Mouse (Mus musculus) heart, adult 2 months (tissue): ENCODE results near the gene Gm867. TPM values are rescaled to one million over a fixed set of nuclear protein-coding genes. Genes with fewer than 3 reads are reported as not detected.

ENCODE experiments used
- DNase-seq, 2 experiments: peaks; one replicate each; pipeline ENCODE4 v3.0.0; 2021
- H3K27ac ChIP-seq: fragments of 200-600 bp; 2 replicates; pipeline ENCODE4 v1.8.1; 2022
- H3K27me3 ChIP-seq: fragments of 200-500 bp; 2 replicates; pipeline ENCODE4 v1.6.1; 2012; ENCODE audit warnings: mild to moderate bottlenecking, low read length, inconsistent platforms, mixed read lengths; ENCODE audit not compliant: control insufficient read depth, insufficient read depth
- H3K36me3 ChIP-seq: fragments of 200-500 bp; 2 replicates; pipeline ENCODE4 v1.6.1; 2012; ENCODE audit warnings: low read length, inconsistent platforms; ENCODE audit not compliant: control insufficient read depth, insufficient read depth
- H3K4me1 ChIP-seq: fragments of 200-500 bp; 2 replicates; pipeline ENCODE4 v1.6.1; 2011; ENCODE audit warnings: low read length; ENCODE audit not compliant: control insufficient read depth, insufficient read depth
- H3K4me3 ChIP-seq: fragments of 200-600 bp; 2 replicates; pipeline ENCODE4 v1.8.1; 2022
- H3K79me2 ChIP-seq: fragments of 200-500 bp; replicated peaks from 2 replicates; pipeline ENCODE4 v1.6.1; 2012; ENCODE audit warnings: mild to moderate bottlenecking, inconsistent platforms, low read length, moderate library complexity, mixed read lengths; ENCODE audit not compliant: control insufficient read depth, insufficient read depth
- H3K9ac ChIP-seq: fragments of 200-500 bp; 2 replicates; pipeline ENCODE4 v1.6.1; 2012; ENCODE audit warnings: low read depth, mild to moderate bottlenecking, control low read depth, inconsistent platforms, low read length, mixed read lengths
- EP300 ChIP-seq: fragments of 200-500 bp; IDR thresholded peaks from 2 replicates; pipeline ENCODE4 v1.6.1; 2011; ENCODE audit warnings: low read depth, low read length, control low read depth; ENCODE audit not compliant: insufficient read depth
- WGBS: fragments of 180-500 bp; shearing (Covaris S2); methylation state at CpG from one replicate; pipeline ENCODE4 v1.1.7; 2018; 5-methylcytosine and 5-hydroxymethylcytosine counted together
- intact Hi-C: fragments of 180-260 bp; cut with DNase I; formaldehyde crosslinking; loops from one replicate; pipeline ENCODE4 v1.15.1; 2025
- polyA plus RNA-seq: library from polyadenylated mRNA; depleted of rRNA; stranded (reverse); fragments of >200 nt; gene quantifications from 2 replicates; pipeline ENCODE4 v1.2.3, GENCODE M21; 2012; rRNA removed
- total RNA-seq, 2 experiments: library from RNA; stranded (reverse); gene quantifications; 2 replicates each; pipeline ENCODE4 v1.2.3; 2021

The Gm867 gene
- total and polyA plus RNA-seq, 3 experiments = 0.76 TPM; not detected in 2

DNA sequence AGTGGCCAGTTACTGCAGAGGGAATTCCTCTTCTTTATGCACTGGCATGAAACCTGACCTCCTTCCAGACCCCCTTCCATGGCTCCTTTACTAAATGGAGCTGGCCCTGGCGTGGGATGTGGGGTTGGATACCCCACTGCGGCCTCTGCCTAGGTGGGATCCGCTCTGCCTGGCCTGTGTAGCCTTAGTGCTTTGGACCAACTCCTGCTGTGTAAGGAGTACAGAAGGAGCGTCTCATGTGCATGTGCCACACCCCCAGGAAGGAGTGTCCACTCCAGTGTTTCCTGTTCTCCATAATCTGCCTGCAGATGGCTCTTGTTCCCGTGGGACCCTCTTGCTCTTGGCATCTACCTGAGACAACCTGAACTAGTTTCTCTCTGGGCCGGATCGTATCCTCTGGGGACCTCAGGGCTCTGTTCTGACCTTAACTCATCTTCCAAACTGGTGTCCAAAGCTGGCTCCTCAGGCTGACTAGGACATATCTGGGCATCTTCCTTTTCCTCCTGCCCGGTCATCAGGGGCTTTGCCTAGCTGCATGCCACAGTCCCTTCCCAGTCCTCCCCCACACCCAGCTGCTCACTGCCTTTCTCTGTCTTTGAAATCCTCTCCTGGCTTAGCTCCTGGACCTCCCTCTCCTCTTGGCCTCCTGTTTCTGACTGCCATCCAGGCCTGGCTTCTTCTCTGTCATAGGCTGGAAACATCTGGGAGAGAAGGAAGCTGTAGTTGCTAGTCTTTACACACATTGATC lies 50.9 kb downstream of the Gm867 start:
- Histone ChIP-seq H3K4me1 (peaks cover 2% of the 10 kb centered on the region; the same call in 1 of the 2 replicates), H3K79me2 (no peaks in the 10 kb centered on the region), H3K9ac (no peak overlapping the region), H3K36me3 (no peaks in the 10 kb centered on the region), H3K27me3 (no peaks in the 10 kb centered on the region), H3K4me3 (no peak overlapping the region), H3K27ac (no peak overlapping the region)
- 41% methylated on average over 8 of the region's 8 CpGs for WGBS
- no peak for DNase-seq
- intact Hi-C loops = loop anchor here (10.0 kb wide), 1 partner anchor 145 kb away; the partner anchor contains the start of gene Zfp280b
- no peak for TF ChIP-seq EP300

Other genes starting within 250 kb of the Gm867 start
- 10 to 100 TPM; 13.6 to 19.9 TPM for gene Cabin1, start 176.3 kb downstream of the Gm867 start, total RNA-seq
- gene Cabin1, start 176.3 kb downstream of the Gm867 start, polyA plus RNA-seq = 17.9 and 21.1 TPM in 2 replicates
- gene Ddt, start 167.3 kb downstream of the Gm867 start, total RNA-seq = 100 to 1,000 TPM in 1 of 2 experiments, 10 to 100 TPM in 1; 89.2 to 110 TPM
- gene Ddt, start 167.3 kb downstream of the Gm867 start, polyA plus RNA-seq = 90.1 and 116 TPM in 2 replicates
- not detected for gene Gm20441, start 159.7 kb downstream of the Gm867 start, total RNA-seq
- gene Gm20441, start 159.7 kb downstream of the Gm867 start, polyA plus RNA-seq = not detected in 2 replicates
- 1 to 10 TPM; 2.9 to 5.7 TPM for gene Gstt3, start 159.3 kb downstream of the Gm867 start, total RNA-seq
- gene Gstt3, start 159.3 kb downstream of the Gm867 start, polyA plus RNA-seq = 7.1 and 9.0 TPM in 2 replicates
- 10 to 100 TPM; 15.8 to 16.8 TPM for gene Gstt1, start 142.1 kb downstream of the Gm867 start, total RNA-seq
- gene Gstt1, start 142.1 kb downstream of the Gm867 start, polyA plus RNA-seq = 52.1 and 58.5 TPM in 2 replicates
- gene Gstt4, start 118.1 kb downstream of the Gm867 start, total RNA-seq = not detected
- gene Gstt4, start 118.1 kb downstream of the Gm867 start, polyA plus RNA-seq = 0.29 and 0.44 TPM in 2 replicates
- gene Gstt2, start 103.2 kb downstream of the Gm867 start, total RNA-seq = 10 to 100 TPM in 1 of 2 experiments, 1 to 10 TPM in 1; 8.0 to 12.8 TPM
- 53.4 and 69.1 TPM in 2 replicates for gene Gstt2, start 103.2 kb downstream of the Gm867 start, polyA plus RNA-seq
- gene Mif, start 80.4 kb downstream of the Gm867 start, total RNA-seq = 100 to 1,000 TPM; 200 to 220 TPM
- 375 and 556 TPM in 2 replicates for gene Mif, start 80.4 kb downstream of the Gm867 start, polyA plus RNA-seq
- under 1 TPM; 0.50 to 0.65 TPM for gene Derl3, start 47.3 kb downstream of the Gm867 start, total RNA-seq
- 1.0 and 1.3 TPM in 2 replicates for gene Derl3, start 47.3 kb downstream of the Gm867 start, polyA plus RNA-seq
- 10 to 100 TPM; 21.1 to 23.3 TPM for gene Smarcb1, start 19.1 kb downstream of the Gm867 start, total RNA-seq
- 19.6 and 20.0 TPM in 2 replicates for gene Smarcb1, start 19.1 kb downstream of the Gm867 start, polyA plus RNA-seq
- gene Chchd10, start 7.5 kb downstream of the Gm867 start, total RNA-seq = 1,000 to 10,000 TPM; 1,811 to 2,042 TPM
- gene Chchd10, start 7.5 kb downstream of the Gm867 start, polyA plus RNA-seq = 1,155 and 2,061 TPM in 2 replicates
- 1 to 10 TPM; 4.7 to 5.4 TPM for gene Mmp11, start 4.2 kb downstream of the Gm867 start, total RNA-seq
- 15.6 and 15.7 TPM in 2 replicates for gene Mmp11, start 4.2 kb downstream of the Gm867 start, polyA plus RNA-seq
- gene Vpreb3, start 2.4 kb upstream of the Gm867 start, total RNA-seq = not detected
- gene Vpreb3, start 2.4 kb upstream of the Gm867 start, polyA plus RNA-seq = 1.1 and 5.9 TPM in 2 replicates
- not detected for gene Gm5134, start 13.8 kb upstream of the Gm867 start, total RNA-seq
- not detected in 2 replicates for gene Gm5134, start 13.8 kb upstream of the Gm867 start, polyA plus RNA-seq
- gene Zfp280b, start 92.0 kb upstream of the Gm867 start, total RNA-seq = 1 to 10 TPM; 5.0 to 6.7 TPM
- gene Zfp280b, start 92.0 kb upstream of the Gm867 start, polyA plus RNA-seq = 3.7 and 7.0 TPM in 2 replicates
- gene Slc5a4b, start 170.3 kb upstream of the Gm867 start, total RNA-seq = not detected
- gene Slc5a4b, start 170.3 kb upstream of the Gm867 start, polyA plus RNA-seq = not detected in 2 replicates
- gene Slc5a4a, start 206.8 kb upstream of the Gm867 start, total RNA-seq = not detected
- not detected in 2 replicates for gene Slc5a4a, start 206.8 kb upstream of the Gm867 start, polyA plus RNA-seq